Mouse (Mus musculus): ENCODE measurements around the gene Alpl. TPM values are rescaled to one million over a fixed set of nuclear protein-coding genes. Genes with fewer than 3 reads are reported as not detected.

Gene Alpl
- polyA plus RNA-seq, 1 experiment from 2014 or later: 17.1 TPM

DNA sequence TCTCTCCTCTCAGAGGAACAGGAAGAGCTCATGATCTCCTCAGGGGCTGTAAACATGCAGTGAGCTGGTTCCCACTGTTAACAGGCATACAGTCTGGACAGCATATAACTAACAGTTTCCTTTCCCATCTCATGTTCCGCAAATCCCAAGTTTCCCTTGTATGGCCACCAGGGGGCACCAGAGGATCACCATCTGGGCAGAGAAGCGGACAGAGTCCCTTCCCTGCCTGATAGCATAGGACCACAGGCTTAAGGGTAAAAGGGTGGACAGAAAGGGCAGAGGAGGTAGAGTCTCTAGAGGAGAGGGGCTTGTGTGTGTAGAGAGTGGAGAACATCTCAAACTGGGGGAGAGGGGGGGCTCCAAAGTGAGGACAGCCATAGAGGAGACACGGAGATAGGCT lies 66.0 kb downstream of the Alpl start:
- Histone ChIP-seq H3K4me1 (peaks cover 31% of the 10 kb centered on the region), H3K27me3 (peaks cover 51% of the 10 kb centered on the region), H3K36me3 (no peaks in the 10 kb centered on the region), H3K4me2 (replicated peaks) (no peak overlapping the region), H3K27ac (replicated peaks) (no peak overlapping the region), H3K4me3 (no peak overlapping the region), H3K9ac (replicated peaks) (no peak overlapping the region), H3K9me3 (no peaks in the 10 kb centered on the region)
- WGBS: 17% methylated on average over 3 of the region's 3 CpGs
- ATAC-seq (ENCODE audit: low FRiP score, low read depth): peak; percentile 36; the same call in 1 of the 2 replicates

DNA sequence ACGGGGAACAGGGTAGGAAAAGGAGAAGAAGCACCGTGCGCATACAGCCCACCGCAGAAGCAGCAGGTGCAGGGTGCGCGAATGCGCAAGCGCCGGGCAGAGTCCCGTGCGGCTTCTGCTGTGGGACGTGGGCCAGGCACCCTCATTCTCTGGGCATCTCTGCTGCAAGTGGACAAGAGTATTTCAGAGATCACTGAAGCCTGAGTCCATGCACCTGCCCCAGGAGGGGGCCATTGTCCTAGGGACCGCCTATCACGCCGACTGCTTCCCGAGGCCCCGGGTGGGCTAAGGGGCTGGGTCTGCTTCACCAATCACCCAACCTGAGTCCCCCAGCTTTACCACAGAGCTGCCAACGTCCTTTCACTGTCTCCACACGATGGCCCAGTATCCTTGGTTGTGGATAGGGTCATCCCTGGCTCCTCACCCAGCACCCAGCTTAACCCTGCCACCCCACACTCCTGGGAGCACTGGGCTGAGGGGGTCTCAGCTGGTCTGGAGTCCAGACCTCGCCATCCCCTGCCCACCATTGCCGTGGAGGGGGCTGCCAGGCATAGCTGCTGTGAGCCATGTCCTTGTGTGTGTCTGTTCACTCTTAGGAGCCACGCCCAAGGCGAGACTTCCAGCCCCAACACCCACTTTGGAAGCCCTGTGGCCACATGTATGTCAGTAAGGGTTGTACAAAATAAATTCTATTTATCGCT lies 66.9 kb downstream of the Alpl start:
- 15% methylated on average over 24 of the region's 24 CpGs for WGBS
- peak overlapping the region; percentile 66 for H3K4me2 ChIP-seq (replicated peaks)

DNA sequence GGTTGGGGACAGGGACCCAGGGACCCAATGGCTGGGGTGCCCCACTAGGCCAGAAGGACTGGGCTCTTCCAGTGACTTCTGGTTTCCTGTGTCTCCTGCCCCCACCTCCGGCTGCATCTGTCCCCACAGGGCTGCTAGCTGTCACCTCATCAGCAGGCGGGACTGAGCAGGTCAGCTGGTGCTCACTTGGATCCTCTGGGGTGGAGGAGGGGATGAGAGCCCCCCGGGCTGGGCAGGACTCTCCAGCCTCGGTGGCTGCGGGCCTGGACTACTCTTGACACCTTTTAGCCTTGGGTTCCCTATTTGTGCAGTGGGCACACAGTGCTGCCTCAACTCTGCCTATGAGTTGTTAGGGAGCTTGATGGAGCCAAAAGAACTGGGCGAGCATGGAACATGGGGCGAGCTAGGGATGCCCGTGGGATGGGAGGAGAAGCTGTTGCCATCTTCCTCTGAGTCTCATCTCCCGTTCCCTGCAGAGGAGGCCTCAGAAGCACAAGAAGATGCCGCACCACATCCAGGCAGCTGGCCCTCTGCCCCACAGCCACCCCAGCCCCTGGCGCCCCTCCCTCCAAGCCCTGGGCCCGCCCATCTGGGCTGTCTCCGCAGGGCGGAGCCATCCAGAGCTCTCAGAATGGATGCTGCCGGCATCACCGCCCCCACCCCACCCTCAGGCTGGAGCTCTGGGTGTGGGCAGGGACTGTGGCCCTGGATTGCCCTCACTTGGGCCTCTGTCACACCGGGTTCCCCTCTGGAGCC lies 67.6 kb downstream of the Alpl start:
- Histone ChIP-seq H3K4me1 (peaks cover 37% of the 10 kb centered on the region), H3K4me2 (replicated peaks) (peak overlapping the region; percentile 66), H3K27ac (replicated peaks) (peak overlapping the region; percentile 36), H3K27me3 (peaks cover 60% of the 10 kb centered on the region), H3K36me3 (no peaks in the 10 kb centered on the region), H3K4me3 (peak overlapping the region; percentile 41), H3K9me3 (no peaks in the 10 kb centered on the region), H3K9ac (replicated peaks) (peak overlapping the region; percentile 59)
- WGBS: 6% methylated on average over 17 of the region's 17 CpGs
- ATAC-seq (ENCODE audit: low FRiP score, low read depth): peak; percentile 64

More for the DNA sequence above, 66.9 kb downstream of the Alpl start:
- Histone ChIP-seq H3K9ac (replicated peaks) (peak overlapping the region; percentile 59), H3K27ac (replicated peaks) (peak overlapping the region; percentile 36; the same call in 1 of the 2 replicates), H3K27me3 (peaks cover 53% of the 10 kb centered on the region), H3K4me1 (peaks cover 31% of the 10 kb centered on the region), H3K9me3 (no peaks in the 10 kb centered on the region), H3K4me3 (peak overlapping the region; percentile 41), H3K36me3 (no peaks in the 10 kb centered on the region)
- peak; percentile 31; the same call in 1 of the 2 replicates for ATAC-seq (ENCODE audit: low FRiP score, low read depth)

- no peaks in the 10 kb centered on the region for H3K36me3 ChIP-seq
- H3K4me3 ChIP-seq: no peak overlapping the region
- no peaks in the 10 kb centered on the region for H3K9me3 ChIP-seq
- WGBS: 1% methylated on average over 15 of the region's 18 CpGs
- H3K27me3 ChIP-seq: peaks cover 65% of the 10 kb centered on the region
- H3K4me2 ChIP-seq (replicated peaks): peak overlapping the region; percentile 66
- 0 out of 2 replicates have a peak overlapping the region, but pooled peaks have one; percentile 21 for H3K9ac ChIP-seq (replicated peaks)
- peaks cover 46% of the 10 kb centered on the region for H3K4me1 ChIP-seq
- peak overlapping the region; percentile 54 for H3K27ac ChIP-seq (replicated peaks)
- peak; percentile 39; the same call in 1 of the 2 replicates for ATAC-seq (ENCODE audit: low FRiP score, low read depth)
These were observed 68.5 kb downstream of the Alpl start for GRCm38 (mm10) chr4:137727506-137728187.

DNA sequence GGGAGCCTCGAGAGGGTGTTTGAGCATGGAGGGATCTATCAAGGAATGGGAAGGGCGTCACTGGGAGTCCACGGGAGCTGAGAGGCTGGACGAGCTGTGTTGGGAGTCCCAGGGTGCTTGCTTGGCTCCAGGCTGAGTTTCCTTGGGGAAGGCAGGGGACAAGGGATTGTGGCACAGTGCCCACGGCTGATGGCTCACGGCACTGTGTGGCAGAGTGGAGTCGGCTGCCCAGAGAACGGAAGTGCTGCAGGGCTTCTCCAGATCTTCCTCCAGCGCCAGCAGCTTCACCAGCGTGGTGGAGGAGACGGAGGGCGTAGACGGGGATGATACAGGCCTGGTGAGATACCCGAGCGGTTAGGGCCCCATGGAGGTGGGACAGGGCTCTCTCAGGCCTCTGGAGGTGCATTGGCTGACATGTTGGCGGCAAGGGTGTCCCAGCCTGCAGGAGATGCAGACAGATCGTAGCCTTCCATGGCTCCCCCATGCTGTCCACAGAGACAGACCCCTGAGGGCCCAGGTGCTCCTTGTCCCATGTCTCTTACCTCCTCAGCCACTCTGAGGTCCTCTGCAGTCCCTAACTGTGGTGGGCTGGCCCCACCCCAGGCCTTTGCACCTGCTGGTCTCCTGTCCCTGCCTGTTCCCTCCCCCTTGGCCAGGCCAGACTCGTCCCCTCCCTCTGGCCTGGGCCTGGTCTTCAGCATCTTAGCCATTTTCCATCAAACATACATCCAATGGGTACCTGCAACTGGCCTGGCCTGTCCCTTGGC lies 69.3 kb downstream of the Alpl start:
- H3K36me3 ChIP-seq: no peaks in the 10 kb centered on the region
- H3K27me3 ChIP-seq: peaks cover 60% of the 10 kb centered on the region
- H3K27ac ChIP-seq (replicated peaks): peak overlapping the region; percentile 54
- peaks cover 48% of the 10 kb centered on the region for H3K4me1 ChIP-seq
- H3K4me3 ChIP-seq: no peak overlapping the region
- no peaks in the 10 kb centered on the region for H3K9me3 ChIP-seq
- ATAC-seq (ENCODE audit: low FRiP score, low read depth): no peak
- WGBS: 81% methylated on average over 18 of the region's 18 CpGs
- peak overlapping the region; percentile 66 for H3K4me2 ChIP-seq (replicated peaks)
- H3K9ac ChIP-seq (replicated peaks): 0 out of 2 replicates have a peak overlapping the region, but pooled peaks have one; percentile 21

DNA sequence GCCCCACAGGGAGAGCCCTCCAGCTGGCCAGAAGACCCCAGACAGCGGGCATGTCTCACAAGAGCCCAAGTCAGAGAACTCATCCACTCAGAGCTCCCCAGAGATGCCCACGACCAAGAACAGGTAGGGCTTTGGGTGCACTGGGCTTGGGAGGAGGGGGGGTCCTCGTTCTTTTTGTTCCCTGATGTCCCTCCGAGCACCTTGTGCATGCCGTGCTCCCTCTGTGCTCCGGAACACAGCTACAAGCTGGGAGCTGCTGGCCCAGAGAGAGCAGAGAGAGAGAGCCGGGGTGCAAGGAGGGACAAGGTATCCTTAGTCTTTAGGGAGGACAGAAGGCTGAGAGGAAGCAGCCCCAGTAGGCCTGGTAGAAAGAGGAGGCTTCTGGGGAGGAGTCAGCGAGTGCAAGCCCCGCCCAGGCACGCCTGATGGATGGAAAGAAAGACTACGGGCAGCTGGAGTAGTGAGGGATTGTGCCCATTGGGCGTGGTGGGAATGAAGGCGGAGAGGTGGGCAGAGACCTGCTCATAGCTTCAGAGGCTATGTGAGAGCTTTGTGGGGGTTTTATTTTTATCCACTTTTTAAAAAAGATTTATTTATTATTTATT lies 70.5 kb downstream of the Alpl start:
- H3K4me1 ChIP-seq: peaks cover 48% of the 10 kb centered on the region
- 78% methylated on average over 13 of the region's 13 CpGs for WGBS

DNA sequence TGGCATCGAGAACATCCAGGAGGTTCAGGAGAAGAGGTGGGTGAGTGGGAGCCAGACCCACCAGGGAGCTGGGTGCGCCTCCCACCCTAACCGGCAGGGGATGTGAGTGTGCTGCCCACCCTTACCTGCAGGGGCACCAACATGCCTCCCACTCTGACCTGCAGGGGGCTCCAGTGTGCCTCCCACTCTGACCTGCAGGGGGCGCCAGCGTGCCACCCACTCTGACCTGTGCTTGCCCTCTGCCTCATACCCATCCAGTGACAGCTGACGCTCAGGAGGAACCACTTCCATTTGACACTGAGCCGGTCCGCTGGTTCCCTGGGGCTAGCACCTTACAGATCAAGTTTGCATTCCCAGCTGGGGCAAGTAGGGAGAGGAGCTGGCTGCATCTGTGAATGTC lies 71.4 kb downstream of the Alpl start:
- no peak overlapping the region for H3K9ac ChIP-seq (replicated peaks)
- peaks cover 50% of the 10 kb centered on the region for H3K4me1 ChIP-seq
- 54% methylated on average over 8 of the region's 8 CpGs for WGBS
- no peak overlapping the region for H3K4me2 ChIP-seq (replicated peaks)
- no peak for ATAC-seq (ENCODE audit: low FRiP score, low read depth)
- H3K27me3 ChIP-seq: peaks cover 64% of the 10 kb centered on the region
- no peaks in the 10 kb centered on the region for H3K9me3 ChIP-seq
- no peak overlapping the region for H3K4me3 ChIP-seq
- H3K27ac ChIP-seq (replicated peaks): no peak overlapping the region
- no peaks in the 10 kb centered on the region for H3K36me3 ChIP-seq

More for the DNA sequence above, 70.5 kb downstream of the Alpl start:
- no peak overlapping the region for H3K27ac ChIP-seq (replicated peaks)
- H3K4me2 ChIP-seq (replicated peaks): no peak overlapping the region
- no peaks in the 10 kb centered on the region for H3K36me3 ChIP-seq
- H3K9ac ChIP-seq (replicated peaks): no peak overlapping the region
- H3K27me3 ChIP-seq: peaks cover 61% of the 10 kb centered on the region
- no peak for ATAC-seq (ENCODE audit: low FRiP score, low read depth)
- no peak overlapping the region for H3K4me3 ChIP-seq
- no peaks in the 10 kb centered on the region for H3K9me3 ChIP-seq

- Histone ChIP-seq H3K4me3 (no peak overlapping the region; the same call in 1 of the 2 replicates), H3K27me3 (peaks cover 58% of the 10 kb centered on the region), H3K36me3 (no peaks in the 10 kb centered on the region), H3K4me1 (peaks cover 51% of the 10 kb centered on the region), H3K27ac (replicated peaks) (no peak overlapping the region), H3K9ac (replicated peaks) (peak overlapping the region; percentile 8; the same call in 1 of the 2 replicates), H3K9me3 (no peaks in the 10 kb centered on the region), H3K4me2 (replicated peaks) (no peak overlapping the region; the same call in 1 of the 2 replicates)
- ATAC-seq (ENCODE audit: low FRiP score, low read depth): no peak
- 53% methylated on average over 11 of the region's 11 CpGs for WGBS
These were observed 72.0 kb downstream of the Alpl start for GRCm38 (mm10) chr4:137724212-137724611.

GRCm38 (mm10) chr4:137723527-137723926 lies 72.7 kb downstream of the Alpl start:
- no peak overlapping the region for H3K27ac ChIP-seq (replicated peaks)
- H3K27me3 ChIP-seq: peaks cover 53% of the 10 kb centered on the region
- peaks cover 51% of the 10 kb centered on the region for H3K4me1 ChIP-seq
- ATAC-seq (ENCODE audit: low FRiP score, low read depth): no peak
- H3K36me3 ChIP-seq: no peaks in the 10 kb centered on the region
- H3K4me3 ChIP-seq: peak overlapping the region; percentile 18
- H3K9ac ChIP-seq (replicated peaks): 0 out of 2 replicates have a peak overlapping the region, but pooled peaks have one; percentile 8
- 40% methylated on average over 25 of the region's 25 CpGs for WGBS
- H3K9me3 ChIP-seq: no peaks in the 10 kb centered on the region
- H3K4me2 ChIP-seq (replicated peaks): peak overlapping the region; percentile 35

GRCm38 (mm10) chr4:137722692-137723427 lies 73.3 kb downstream of the Alpl start:
- H3K27ac ChIP-seq (replicated peaks): no peak overlapping the region

More at GRCm38 (mm10) chr4:137722692-137723427, 73.3 kb downstream of the Alpl start:
- WGBS: 28% methylated on average over 12 of the region's 12 CpGs
- H3K4me3 ChIP-seq: no peak overlapping the region
- H3K36me3 ChIP-seq: no peaks in the 10 kb centered on the region
- H3K9ac ChIP-seq (replicated peaks): peak overlapping the region; percentile 6; the same call in 1 of the 2 replicates
- no peak overlapping the region for H3K4me2 ChIP-seq (replicated peaks)
- no peak for ATAC-seq (ENCODE audit: low FRiP score, low read depth)
- H3K4me1 ChIP-seq: peaks cover 47% of the 10 kb centered on the region
- no peaks in the 10 kb centered on the region for H3K9me3 ChIP-seq
- H3K27me3 ChIP-seq: peaks cover 53% of the 10 kb centered on the region
